Mouse (Mus musculus) heart, postnatal 0 days (tissue): Measurements from ENCODE around the gene Agap1.

Experiments
- CTCF ChIP-seq: IDR thresholded peaks from 2 replicates; pipeline ENCODE4 v1.5.1; 2016; ENCODE audit warnings: antibody characterized with exemption, control low read depth, low read depth
- EP300 ChIP-seq: IDR thresholded peaks from 2 replicates; pipeline ENCODE4 v1.6.1; 2016; ENCODE audit warnings: antibody characterized with exemption, low read depth

GRCm38 (mm10) chr1:89804981-89805380, 350.4 kb downstream of the Agap1 start:
- TF ChIP-seq CTCF (no peak), EP300 (no peak)
